Mouse (Mus musculus) olfactory bulb, adult 2 months (tissue): ENCODE measurements around the gene Elf2. TPM values are rescaled to one million over a fixed set of nuclear protein-coding genes. Genes with fewer than 3 reads are reported as not detected.
"Not testable (repeated sequence)": the region's sequence is repeated elsewhere in the genome, so short reads cannot be mapped to it uniquely, and the experiment has no call there.

Source experiments
- H3K27ac ChIP-seq: fragments of 200-500 bp; 2 replicates; pipeline ENCODE4 v1.5.1; 2012; ENCODE audit warnings: low read depth, low read length; ENCODE audit not compliant: insufficient read depth
- H3K4me1 ChIP-seq: fragments of 200-500 bp; 2 replicates; pipeline ENCODE4 v1.6.1; 2012; ENCODE audit warnings: low read length; ENCODE audit not compliant: control insufficient read depth, insufficient read depth
- H3K4me3 ChIP-seq: fragments of 200-500 bp; 2 replicates; pipeline ENCODE4 v1.5.1; 2012; ENCODE audit warnings: mild to moderate bottlenecking, low read depth, low read length, moderate library complexity; ENCODE audit not compliant: insufficient read depth
- CTCF ChIP-seq: fragments of 200-500 bp; IDR thresholded peaks from 2 replicates; pipeline ENCODE4 v1.5.1; 2012; ENCODE audit warnings: low read depth, mild to moderate bottlenecking, low read length, moderate library complexity; ENCODE audit not compliant: insufficient read depth
- POLR2A ChIP-seq: fragments of 200-500 bp; IDR thresholded peaks from 2 replicates; pipeline ENCODE4 v1.6.1; 2012; ENCODE audit warnings: mild to moderate bottlenecking, low read depth, low read length, moderate library complexity; ENCODE audit not compliant: insufficient read depth
- WGBS: fragments of 180-500 bp; shearing (Covaris S2); methylation state at CpG from one replicate; pipeline ENCODE4 v1.1.7; 2018; 5-methylcytosine and 5-hydroxymethylcytosine counted together
- polyA plus RNA-seq: library from polyadenylated mRNA; stranded (reverse); fragments of >200 nt; gene quantifications from 2 replicates; pipeline ENCODE4 v1.2.4, GENCODE M21; 2012; ENCODE audit warnings: low replicate concordance; ENCODE audit not compliant: missing spikeins, insufficient read depth, insufficient read length

Gene Elf2
- polyA plus RNA-seq, 1 experiment: not detected

- Histone ChIP-seq H3K4me3 (no peak overlapping the region), H3K27ac (no peak overlapping the region), H3K4me1 (peaks cover 14% of the 10 kb centered on the region)
- TF ChIP-seq POLR2A (no peak), CTCF (no peak)
- 52% methylated on average over 3 of the region's 3 CpGs for WGBS
These were observed 13.6 kb downstream of the Elf2 start for GRCm38 (mm10) chr3:51326664-51327428.

- TF ChIP-seq POLR2A (no peak), CTCF (no peak)
- Histone ChIP-seq H3K4me1 (peaks cover 14% of the 10 kb centered on the region), H3K4me3 (no peak overlapping the region), H3K27ac (no peak overlapping the region)
- WGBS: 95% methylated on average over 1 of the region's 1 CpGs
These were observed 15.0 kb downstream of the Elf2 start for GRCm38 (mm10) chr3:51325475-51325874.

- 98% methylated on average over 14 of the region's 14 CpGs for WGBS
- Histone ChIP-seq H3K4me3 (no peak overlapping the region), H3K4me1 (0 out of 2 replicates have a peak, but pooled peaks cover 2% of the 10 kb centered on the region), H3K27ac (no peak overlapping the region)
- TF ChIP-seq CTCF (no peak), POLR2A (no peak)
These were observed 17.5 kb downstream of the Elf2 start for GRCm38 (mm10) chr3:51323006-51323405.

DNA sequence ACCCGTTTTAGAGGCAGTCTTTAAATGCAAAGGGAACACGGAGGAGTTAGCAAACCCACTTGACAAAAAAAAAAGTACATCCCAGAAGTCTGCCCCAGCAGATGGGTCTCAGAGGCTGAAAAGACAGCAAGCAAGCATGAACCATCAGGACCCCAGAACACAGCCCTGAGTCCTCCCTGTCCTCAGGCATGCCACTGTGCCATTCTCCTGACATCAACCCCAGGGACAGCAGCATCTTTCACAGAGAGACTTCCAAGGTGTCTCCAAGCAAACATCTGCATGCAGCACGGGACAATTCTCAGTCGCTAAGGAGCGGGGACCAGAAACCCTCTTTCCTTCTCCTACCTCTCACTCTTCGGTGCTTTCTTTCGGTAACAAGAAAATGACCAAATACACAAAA lies 18.1 kb downstream of the Elf2 start:
- 0 out of 2 replicates have a peak, but pooled peaks cover 2% of the 10 kb centered on the region for H3K4me1 ChIP-seq
- TF ChIP-seq CTCF (no peak), POLR2A (no peak)
- no peak overlapping the region for H3K27ac ChIP-seq
- 94% methylated on average over 7 of the region's 7 CpGs for WGBS
- no peak overlapping the region for H3K4me3 ChIP-seq

GRCm38 (mm10) chr3:51321141-51321540 lies 19.3 kb downstream of the Elf2 start:
- WGBS: 88% methylated on average over 5 of the region's 5 CpGs
- no peaks in the 10 kb centered on the region for H3K4me1 ChIP-seq
- no peak overlapping the region for H3K4me3 ChIP-seq
- TF ChIP-seq CTCF (no peak), POLR2A (no peak)
- H3K27ac ChIP-seq: no peak overlapping the region

- 94% methylated on average over 3 of the region's 3 CpGs for WGBS
- not testable (repeated sequence) for H3K4me3 ChIP-seq, H3K27ac ChIP-seq, H3K4me1 ChIP-seq
These were observed 22.4 kb downstream of the Elf2 start for GRCm38 (mm10) chr3:51318053-51318452.

DNA sequence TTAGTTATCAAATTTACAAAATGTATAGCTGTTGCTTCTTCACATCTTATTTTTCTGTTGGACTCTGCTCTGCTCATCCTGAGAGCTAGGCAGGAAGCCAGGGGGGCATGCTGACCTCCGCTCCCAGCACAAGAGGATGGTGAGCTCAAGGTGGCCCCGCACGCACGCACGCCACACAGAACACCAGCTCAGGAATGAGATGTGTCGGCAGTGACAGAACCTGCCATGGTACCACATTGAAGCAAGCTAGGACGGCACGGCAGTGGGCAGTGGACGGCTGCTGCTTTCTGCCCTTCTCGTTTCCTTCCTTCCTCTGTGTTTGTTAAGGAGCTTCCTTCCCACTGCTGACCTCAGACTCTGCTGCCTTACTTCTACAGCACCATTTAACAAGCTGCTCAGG lies 23.6 kb downstream of the Elf2 start:
- H3K27ac ChIP-seq: no peak overlapping the region
- no peak overlapping the region for H3K4me3 ChIP-seq
- no peak for TF ChIP-seq POLR2A
- TF ChIP-seq CTCF: no peak
- H3K4me1 ChIP-seq: no peaks in the 10 kb centered on the region
- WGBS: 95% methylated on average over 10 of the region's 10 CpGs

DNA sequence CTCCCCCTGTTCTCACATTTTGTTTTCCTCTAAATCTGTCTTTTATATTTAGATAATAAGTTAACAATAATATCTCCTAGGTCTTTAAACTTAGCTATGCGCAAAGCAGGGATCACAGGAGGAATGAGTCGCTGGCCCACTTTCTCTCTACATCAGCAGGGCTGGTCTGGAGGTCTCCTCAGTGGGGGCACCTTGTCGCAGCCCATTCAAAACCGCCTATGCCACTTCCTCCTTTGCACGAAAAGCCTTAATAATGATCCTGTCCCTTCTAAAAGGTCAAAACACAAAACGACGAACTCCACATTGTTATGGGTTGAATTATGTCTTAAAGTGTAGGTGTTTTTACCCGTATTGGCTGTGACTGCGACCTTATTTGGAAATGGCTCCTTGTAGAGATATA lies 28.8 kb downstream of the Elf2 start:
- TF ChIP-seq CTCF (no peak), POLR2A (no peak)
- WGBS: 57% methylated on average over 9 of the region's 9 CpGs
- H3K4me1 ChIP-seq: peaks cover 9% of the 10 kb centered on the region
- H3K27ac ChIP-seq: no peak overlapping the region
- no peak overlapping the region for H3K4me3 ChIP-seq

DNA sequence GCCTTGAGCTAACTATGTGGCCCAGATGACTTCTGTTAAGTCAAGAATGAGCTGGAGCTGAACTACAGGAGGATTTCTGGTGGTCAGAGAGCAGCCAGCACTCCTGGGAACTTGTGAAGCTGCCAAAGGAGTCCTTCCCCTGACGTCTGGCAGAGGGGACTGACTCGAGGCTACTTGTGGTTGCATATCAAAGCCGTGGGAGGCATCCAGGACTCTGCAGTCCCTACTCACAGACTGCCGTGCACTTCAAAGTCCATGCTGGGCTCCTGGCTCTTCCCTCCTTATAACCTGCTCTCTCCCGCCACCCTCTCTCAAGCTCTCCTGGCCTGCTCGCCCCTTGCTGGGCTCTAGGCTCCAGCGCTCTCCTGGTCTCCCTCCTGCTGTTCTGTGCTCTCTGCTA lies 30.4 kb downstream of the Elf2 start:
- Histone ChIP-seq H3K4me1 (peaks cover 9% of the 10 kb centered on the region), H3K4me3 (no peak overlapping the region), H3K27ac (no peak overlapping the region)
- WGBS: 35% methylated on average over 7 of the region's 7 CpGs
- no peak for TF ChIP-seq CTCF
- TF ChIP-seq POLR2A: no peak

DNA sequence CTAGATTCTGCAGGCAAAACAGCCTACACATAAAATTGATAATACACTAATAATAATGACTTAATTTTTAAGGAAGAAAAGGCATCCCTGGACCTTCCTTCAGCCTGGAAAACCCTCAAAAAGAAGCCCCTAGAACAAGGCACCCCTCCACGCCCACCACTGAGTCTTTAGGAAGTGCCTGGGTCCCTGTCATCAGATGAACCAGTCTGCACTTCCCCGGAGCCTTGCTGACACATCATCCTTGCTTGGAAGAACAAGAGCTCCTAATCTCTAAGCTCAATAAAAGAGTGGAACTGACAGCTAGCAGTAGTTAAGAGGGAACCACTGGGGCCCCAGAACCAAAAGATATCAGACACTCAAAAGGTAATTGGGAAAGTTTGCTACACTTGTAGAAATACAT lies 33.8 kb downstream of the Elf2 start:
- Histone ChIP-seq H3K27ac (no peak overlapping the region), H3K4me1 (peaks cover 11% of the 10 kb centered on the region), H3K4me3 (no peak overlapping the region)
- WGBS: 74% methylated on average over 2 of the region's 2 CpGs
- TF ChIP-seq POLR2A (no peak), CTCF (no peak)
